Mouse (Mus musculus) liver, embryonic 14 days (tissue): ENCODE results near the gene Olfr1109. TPM values are rescaled to one million over a fixed set of nuclear protein-coding genes. Genes with fewer than 3 reads are reported as not detected.

Source experiments
- polyA plus RNA-seq: library from polyadenylated mRNA; depleted of rRNA; stranded (reverse); fragments of >200 nt; gene quantifications from 2 replicates; pipeline ENCODE4 v1.2.3, GENCODE M21; 2012; rRNA removed

Gene Olfr1109
- polyA plus RNA-seq: not detected in 2 replicates

DNA sequence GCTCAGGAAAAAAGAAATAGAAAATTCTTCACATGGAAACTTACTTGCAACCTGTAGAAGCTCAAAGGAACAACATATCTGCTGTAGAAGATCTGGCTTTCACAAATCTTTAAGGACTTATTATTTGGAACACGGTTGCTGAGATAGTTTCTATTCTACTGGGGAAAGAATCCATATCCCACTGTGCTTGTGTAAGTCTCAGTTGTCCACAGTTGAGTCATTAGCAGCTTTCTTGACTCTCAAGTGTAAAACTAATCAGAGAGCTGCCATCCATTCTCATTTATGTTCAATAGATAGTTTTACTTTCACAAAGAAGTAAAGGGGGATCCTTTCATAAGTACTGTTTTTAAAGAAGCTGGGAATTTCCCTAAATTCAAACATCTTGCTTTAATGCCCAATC is at the start of gene Olfr1109:
Olfr1109 (minus strand) TSS at position 101 of the 400 bp plus-strand sequence.

DNA sequence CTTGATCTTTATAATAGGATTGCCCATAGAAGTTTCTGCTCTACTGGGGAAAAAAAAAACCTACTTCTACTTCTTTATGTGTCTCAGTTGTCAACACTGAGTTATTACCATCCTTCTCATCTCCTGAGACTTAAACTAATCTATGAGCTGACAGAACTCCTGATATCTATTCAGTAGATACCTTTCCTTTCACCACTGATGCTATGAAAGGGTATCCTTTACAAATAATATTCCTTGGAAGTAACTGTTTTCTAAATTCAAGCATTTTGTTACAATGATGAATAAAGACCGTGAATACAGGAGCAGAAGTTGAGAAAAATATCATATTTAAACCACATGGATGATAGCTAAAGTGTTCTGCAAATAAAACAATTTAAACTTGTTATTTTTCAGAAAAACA is 44.4 kb upstream of the Olfr1109 start, which contains the start of gene Olfr1110:
Olfr1110 (minus strand) TSS at position 101 of the 400 bp plus-strand sequence.

GRCm38 (mm10) chr2:87114467-87114866 is 18.7 kb upstream of the Olfr1109 start, which contains the start of gene Olfr259:
Gene Olfr259 (minus strand): TSS chr2:87114567.

GRCm38 (mm10) chr2:87075717-87076116 is 20.1 kb downstream of the Olfr1109 start, which contains the start of gene Olfr1107:
Gene Olfr1107 (minus strand): TSS chr2:87075817.

GRCm38 (mm10) chr2:87052173-87052572 is 43.6 kb downstream of the Olfr1109 start, which contains the start of gene Olfr1106:
Gene Olfr1106 (minus strand): TSS chr2:87052273.

Other genes starting within 250 kb of the Olfr1109 start
- not detected in 2 replicates for gene Olfr1095, start 244.3 kb downstream of the Olfr1109 start, polyA plus RNA-seq
- not detected in 2 replicates for gene Gm13723, start 221.2 kb downstream of the Olfr1109 start, polyA plus RNA-seq
- not detected in 2 replicates for gene Olfr1097, start 203.8 kb downstream of the Olfr1109 start, polyA plus RNA-seq
- not detected in 2 replicates for gene Olfr1098, start 171.5 kb downstream of the Olfr1109 start, polyA plus RNA-seq
- gene Olfr1099, start 135.3 kb downstream of the Olfr1109 start, polyA plus RNA-seq: not detected in 2 replicates
- gene Olfr1100, start 116.1 kb downstream of the Olfr1109 start, polyA plus RNA-seq: not detected in 2 replicates
- gene Olfr1101, start 104.8 kb downstream of the Olfr1109 start, polyA plus RNA-seq: not detected in 2 replicates
- not detected in 2 replicates for gene Olfr1102, start 97.6 kb downstream of the Olfr1109 start, polyA plus RNA-seq
- not detected in 2 replicates for gene Olfr1104, start 68.9 kb downstream of the Olfr1109 start, polyA plus RNA-seq
- not detected in 2 replicates for gene Olfr1105, start 59.5 kb downstream of the Olfr1109 start, polyA plus RNA-seq
- gene Olfr1106, start 43.7 kb downstream of the Olfr1109 start, polyA plus RNA-seq: not detected in 2 replicates
- not detected in 2 replicates for gene Olfr1107, start 20.2 kb downstream of the Olfr1109 start, polyA plus RNA-seq
- not detected in 2 replicates for gene Olfr259, start 18.6 kb upstream of the Olfr1109 start, polyA plus RNA-seq
- gene Olfr1110, start 44.3 kb upstream of the Olfr1109 start, polyA plus RNA-seq: not detected in 2 replicates
- gene Olfr1111, start 56.6 kb upstream of the Olfr1109 start, polyA plus RNA-seq: not detected in 2 replicates
- gene Olfr1112, start 91.8 kb upstream of the Olfr1109 start, polyA plus RNA-seq: not detected in 2 replicates
- not detected in 2 replicates for gene Olfr1113, start 113.0 kb upstream of the Olfr1109 start, polyA plus RNA-seq
- gene Olfr1115, start 152.0 kb upstream of the Olfr1109 start, polyA plus RNA-seq: not detected in 2 replicates
- not detected in 2 replicates for gene Olfr1116, start 171.5 kb upstream of the Olfr1109 start, polyA plus RNA-seq
- gene Olfr1118, start 211.6 kb upstream of the Olfr1109 start, polyA plus RNA-seq: not detected in 2 replicates